Mouse (Mus musculus): ENCODE results near the gene Arid4a.
"Not testable (repeated sequence)": the region's sequence is repeated elsewhere in the genome, so short reads cannot be mapped to it uniquely, and the experiment has no call there.

The Arid4a gene

DNA sequence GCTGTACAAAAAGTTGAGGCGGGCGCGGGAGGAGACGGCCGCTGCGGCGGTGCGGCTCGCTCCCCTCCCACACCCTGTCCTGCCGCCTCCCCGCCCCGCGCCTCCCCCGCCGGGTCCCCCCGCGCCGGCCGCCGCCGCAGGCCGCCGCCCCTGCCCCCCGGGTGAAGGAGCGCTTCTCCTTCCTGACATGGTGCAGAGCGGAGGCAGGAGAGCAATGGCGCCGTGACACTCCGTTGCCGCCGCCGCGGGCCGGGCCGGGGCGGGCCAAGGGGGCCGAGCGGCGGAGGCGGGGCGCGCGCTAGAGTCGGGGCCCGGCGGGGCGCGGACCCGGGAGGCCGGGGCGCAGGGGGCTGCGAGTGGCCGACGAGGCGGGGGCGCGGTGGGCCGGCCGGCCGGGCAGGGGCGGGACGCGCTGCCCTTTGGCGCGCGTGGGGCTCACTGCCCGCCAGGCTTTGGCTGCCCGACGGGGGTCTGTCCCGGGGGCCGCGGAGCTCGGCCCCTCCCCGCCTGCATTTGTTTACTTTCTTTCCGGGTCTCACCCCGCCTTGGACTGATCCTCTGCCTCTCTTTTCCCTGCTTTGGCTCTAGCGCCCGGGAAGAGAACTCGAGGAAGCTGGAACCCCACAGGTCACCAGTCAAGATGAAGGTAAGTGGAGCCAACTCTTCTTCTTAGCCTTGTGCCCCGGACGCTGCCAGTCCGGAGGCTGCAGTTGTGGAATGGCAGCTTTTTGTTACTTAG lies 882 bp downstream of the Arid4a start:
- peak; percentile 50 for DNase-seq

GRCm38 (mm10) chr12:71017242-71017571 lies 1.4 kb downstream of the Arid4a start:
- no peak for DNase-seq

DNA sequence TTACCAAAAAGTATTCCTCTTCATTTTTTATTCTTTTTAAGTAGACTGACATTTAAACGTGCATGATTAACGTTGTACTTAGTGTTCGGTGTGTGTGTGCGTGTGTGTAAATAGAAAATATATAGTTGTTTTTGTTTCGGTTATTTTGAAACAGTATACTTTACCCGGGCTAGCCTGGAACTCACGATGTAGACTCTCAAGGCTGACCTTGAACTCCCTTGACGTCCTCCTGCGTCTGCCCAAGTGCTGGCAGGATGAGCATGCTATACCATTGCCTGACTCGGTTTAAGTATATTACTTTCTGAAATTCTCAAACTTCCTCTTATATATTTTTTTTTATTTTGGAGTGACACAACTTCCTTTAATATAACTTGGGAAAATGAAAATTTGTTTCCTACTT lies 2.0 kb downstream of the Arid4a start:
- no peak for DNase-seq

GRCm38 (mm10) chr12:71019211-71019610 lies 3.4 kb downstream of the Arid4a start:
- DNase-seq, result peak; percentile 36

GRCm38 (mm10) chr12:71024411-71024810 lies 8.6 kb downstream of the Arid4a start:
- DNase-seq, result no peak

DNA sequence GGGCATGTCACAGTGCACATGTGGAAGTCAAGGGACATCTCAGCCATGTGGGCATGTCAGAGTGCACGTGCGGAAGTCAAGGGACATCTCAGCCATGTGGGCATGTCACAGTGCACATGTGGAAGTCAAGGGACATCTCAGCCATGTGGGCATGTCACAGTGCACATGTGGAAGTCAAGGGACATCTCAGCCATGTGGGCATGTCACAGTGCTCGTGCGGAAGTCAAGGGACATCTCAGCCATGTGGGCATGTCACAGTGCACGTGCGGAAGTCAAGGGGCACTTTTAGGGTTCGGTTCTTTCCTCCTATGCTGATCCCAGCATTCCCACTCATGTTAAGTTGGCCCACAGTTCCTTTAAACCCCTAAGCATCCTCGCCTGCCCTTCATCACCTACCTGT lies 12.5 kb downstream of the Arid4a start:
- not testable (repeated sequence) for DNase-seq

DNA sequence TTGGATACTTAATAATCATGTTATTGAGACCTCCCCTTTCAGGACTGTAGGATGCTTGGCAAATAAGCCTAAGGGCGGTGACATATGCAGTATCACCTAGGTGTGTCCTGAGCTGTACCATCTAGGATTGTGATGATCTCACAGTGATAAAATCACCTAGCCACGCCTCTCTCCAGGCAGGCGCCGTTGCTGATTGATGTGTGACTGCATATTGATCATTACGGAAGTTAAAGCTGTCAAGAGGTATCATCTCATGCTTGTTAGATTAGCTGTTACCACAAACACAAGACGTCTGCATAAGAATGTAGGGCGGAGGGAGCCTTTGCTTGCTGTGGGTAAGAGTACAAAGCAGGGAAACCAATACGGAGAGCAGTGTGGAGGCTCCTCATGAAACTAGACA lies 14.5 kb downstream of the Arid4a start:
- no peak for DNase-seq

- no peak for DNase-seq
Measured at GRCm38 (mm10) chr12:71030722-71031121, 14.9 kb downstream of the Arid4a start.

- DNase-seq, result no peak
Measured at GRCm38 (mm10) chr12:71035826-71036225, 20.0 kb downstream of the Arid4a start.

DNA sequence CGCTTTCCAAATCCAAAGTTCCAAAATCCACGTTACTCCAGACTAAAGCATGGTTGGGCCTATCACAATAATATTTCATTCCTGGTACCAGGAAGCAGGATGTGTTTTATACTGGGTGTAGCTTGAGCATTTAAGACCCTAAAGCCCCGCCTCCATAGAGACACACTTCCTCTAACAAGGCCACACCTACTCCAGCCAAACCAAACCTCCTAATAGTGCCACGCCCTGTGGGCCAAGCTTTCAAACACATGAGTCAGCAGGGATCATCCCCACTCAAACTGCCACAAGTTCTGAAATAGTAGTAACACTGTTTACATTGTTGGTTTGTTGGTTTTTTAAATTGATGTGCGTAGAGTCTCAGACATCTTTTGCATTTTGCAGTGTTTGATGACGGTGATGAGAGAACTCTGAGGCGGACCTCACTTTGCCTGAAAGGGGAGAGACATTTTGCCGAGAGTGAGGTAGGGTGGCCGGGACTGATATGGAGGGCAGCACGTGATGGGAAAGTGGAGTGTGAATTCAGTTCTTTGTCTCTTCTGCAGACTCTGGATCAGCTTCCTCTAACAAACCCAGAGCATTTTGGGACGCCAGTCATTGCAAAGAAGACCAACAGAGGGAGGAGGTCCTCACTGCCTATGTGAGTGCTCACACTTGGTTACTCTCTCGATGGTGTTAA lies 21.1 kb downstream of the Arid4a start:
- no peak for DNase-seq

DNA sequence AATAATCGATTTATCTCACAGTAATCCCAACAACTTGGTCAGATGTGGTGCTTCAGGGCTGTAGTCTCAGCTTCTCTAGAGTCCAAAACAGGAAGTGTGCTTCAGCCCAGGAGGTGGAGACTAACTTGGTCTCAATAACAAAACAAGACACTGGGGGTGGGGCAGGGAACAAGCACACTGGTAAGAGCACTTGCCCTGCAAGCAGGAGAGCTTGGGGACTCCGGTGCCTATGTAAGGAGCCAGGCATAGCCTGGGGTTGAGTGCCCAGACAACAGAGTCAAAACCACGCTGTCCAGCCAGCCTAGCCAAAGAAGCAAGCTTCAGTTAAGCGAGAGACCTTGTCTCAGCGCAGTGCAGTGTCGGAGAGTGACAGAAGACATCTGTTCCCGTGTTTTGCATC lies 24.7 kb downstream of the Arid4a start:
- DNase-seq, result no peak

- no peak for DNase-seq
Measured at GRCm38 (mm10) chr12:71042451-71042850, 26.7 kb downstream of the Arid4a start.

DNA sequence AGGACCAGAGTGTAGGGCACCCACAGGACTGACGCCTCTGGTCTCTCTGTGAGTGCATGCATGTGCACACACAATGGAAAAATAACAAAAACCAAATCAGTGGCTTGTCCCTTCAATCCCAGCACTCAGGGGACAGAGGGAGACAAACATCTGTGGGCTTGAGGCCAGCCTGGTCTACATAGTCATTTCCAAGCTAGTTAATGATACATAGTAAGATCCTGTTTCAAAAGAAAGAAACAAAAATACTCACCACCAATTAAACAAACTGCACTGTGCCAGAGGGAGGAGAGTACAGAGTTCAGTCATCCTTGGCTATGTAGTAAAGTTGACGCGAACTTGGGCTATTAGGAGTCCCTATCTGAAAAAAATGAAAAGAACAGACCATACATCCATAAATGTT lies 27.8 kb downstream of the Arid4a start:
- no peak for DNase-seq

- DNase-seq, result no peak
Measured at GRCm38 (mm10) chr12:71044488-71044887, 28.7 kb downstream of the Arid4a start.

- DNase-seq, result peak; percentile 16
Measured at GRCm38 (mm10) chr12:71046501-71046900, 30.7 kb downstream of the Arid4a start.

GRCm38 (mm10) chr12:71047473-71048078 lies 31.8 kb downstream of the Arid4a start:
- peak; percentile 69 for DNase-seq

GRCm38 (mm10) chr12:71048117-71048516 lies 32.3 kb downstream of the Arid4a start:
- DNase-seq, result peak; percentile 98

GRCm38 (mm10) chr12:71048561-71048960 lies 32.8 kb downstream of the Arid4a start:
- DNase-seq, result no peak

DNA sequence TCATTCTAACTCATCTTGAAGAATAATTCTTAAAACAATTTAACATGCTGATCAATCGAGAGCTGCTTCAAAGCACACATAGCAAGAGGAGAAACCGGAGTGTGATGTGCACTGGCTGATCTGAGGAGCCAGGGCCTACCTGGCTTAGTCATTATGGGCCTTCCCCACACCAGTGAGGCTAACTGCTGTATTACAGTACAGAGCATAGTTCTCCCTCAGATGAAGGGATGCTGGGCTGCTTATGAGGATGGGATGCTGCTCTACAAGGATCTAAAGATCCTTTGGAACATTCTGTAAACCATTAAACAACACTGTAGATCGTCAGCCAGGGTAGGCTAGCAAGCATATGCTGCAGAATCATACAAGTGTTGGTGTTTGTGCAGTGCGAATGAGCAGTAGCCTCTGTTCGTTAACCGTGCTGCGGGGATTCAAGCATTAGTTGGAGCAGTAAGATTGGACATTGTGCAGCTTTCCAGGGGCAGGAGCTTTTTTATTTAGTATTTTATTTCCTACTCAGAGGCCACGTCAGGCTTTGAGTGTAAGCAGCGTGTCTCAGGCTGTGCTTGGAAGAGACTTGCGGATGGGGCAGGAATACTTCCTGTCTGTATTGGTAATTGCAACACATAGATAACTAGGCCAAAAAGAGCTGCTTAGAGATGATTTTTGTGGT lies 33.9 kb downstream of the Arid4a start:
- no peak for DNase-seq

GRCm38 (mm10) chr12:71051079-71051478 lies 35.3 kb downstream of the Arid4a start:
- DNase-seq, result peak; percentile 63

GRCm38 (mm10) chr12:71052341-71052995 lies 36.7 kb downstream of the Arid4a start:
- DNase-seq, result no peak

DNA sequence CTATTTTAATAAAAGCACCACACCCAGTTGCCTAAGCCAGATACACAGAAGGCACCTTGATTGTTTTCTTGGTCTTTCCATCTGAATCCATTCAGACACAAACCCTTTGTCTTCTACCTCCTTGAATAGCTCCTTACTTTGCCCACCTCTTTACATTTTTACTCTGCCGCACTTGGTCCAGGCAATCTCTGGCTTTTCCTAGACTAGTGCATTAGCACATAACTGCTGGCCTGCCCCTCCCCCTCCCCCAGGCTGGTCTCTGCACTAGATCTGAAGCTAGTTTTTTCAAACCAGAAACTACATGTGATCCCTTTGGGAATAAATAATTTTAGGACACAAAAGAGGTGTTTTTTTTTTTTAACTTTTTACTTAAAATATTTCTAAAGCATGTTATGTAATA lies 37.2 kb downstream of the Arid4a start:
- no peak for DNase-seq

GRCm38 (mm10) chr12:71053486-71053885 lies 37.7 kb downstream of the Arid4a start:
- no peak for DNase-seq

All from cerebellum, adult 9-10 months (tissue).